Comparison of ENCODE assay signal across 8 mouse cellular contexts in genomic region chr13:9826227-9826626, GRCm38 (mm10).
DNase-seq lines count a peak whose midpoint lies in the region; ATAC-seq and TF ChIP-seq lines count a peak whose summit lies in the region.

No protein-coding gene starts in this region.

- H3K9ac ChIP-seq in forebrain, postnatal 0 days: no peak overlapping the region
- H3K9ac ChIP-seq in forebrain, embryonic 12.5 days: no peak overlapping the region
- H3K9ac ChIP-seq in neural tube, embryonic 11.5 days (ENCODE audit: low read length): no peak overlapping the region

- peak; percentile 49 for TF ChIP-seq CTCF in forebrain, postnatal 0 days (IDR thresholded peaks at IDR 0.05; ENCODE audit: low read depth)

- H3K9me3 ChIP-seq in forebrain, postnatal 0 days (ENCODE audit: low read length): no peaks in the 10 kb centered on the region
- no peaks in the 10 kb centered on the region for H3K9me3 ChIP-seq in forebrain, embryonic 12.5 days
- no peaks in the 10 kb centered on the region for H3K9me3 ChIP-seq in neural tube, embryonic 11.5 days (ENCODE audit: control insufficient read depth, low read length)

- H3K27me3 ChIP-seq in forebrain, postnatal 0 days (ENCODE audit: insufficient read depth, low read length): no peaks in the 10 kb centered on the region
- H3K27me3 ChIP-seq in forebrain, embryonic 12.5 days: no peaks in the 10 kb centered on the region
- H3K27me3 ChIP-seq in neural tube, embryonic 11.5 days (ENCODE audit: control insufficient read depth, insufficient read depth, low read length): no peaks in the 10 kb centered on the region

- no peak for ATAC-seq in forebrain, postnatal 0 days
- no peak for ATAC-seq in forebrain, embryonic 12.5 days (ENCODE audit: low FRiP score)
- ATAC-seq in neural tube, embryonic 11.5 days (ENCODE audit: insufficient read depth, low FRiP score, low TSS enrichment): no peak
- peak; percentile 69; the same call in 1 of the 2 replicates for ATAC-seq in common myeloid progenitor, adult 5-6 weeks (replicated peaks; ENCODE audit: low read depth, poor library complexity, severe bottlenecking)

- no peak for DNase-seq in forebrain, postnatal 0 days
- DNase-seq in neural tube, embryonic 11.5 days (ENCODE audit: low spot score): peak; percentile 30
- no peak for DNase-seq in neural tube, embryonic 10.5 days (ENCODE audit: extremely low spot score, low spot score)
- DNase-seq in lung, postnatal 10 days: peak; percentile 42
- peak; percentile 55 for DNase-seq in thymus, postnatal 14 days
- no peak for DNase-seq in right cerebral cortex, postnatal 36 days (ENCODE audit: low spot score in 2 of 2)

- no peaks in the 10 kb centered on the region for H3K4me1 ChIP-seq in forebrain, postnatal 0 days (ENCODE audit: insufficient read depth)
- H3K4me1 ChIP-seq in forebrain, embryonic 12.5 days: no peaks in the 10 kb centered on the region
- no peaks in the 10 kb centered on the region for H3K4me1 ChIP-seq in neural tube, embryonic 11.5 days (ENCODE audit: control insufficient read depth, insufficient read depth, low read length)

- H3K4me2 ChIP-seq in forebrain, postnatal 0 days (ENCODE audit: low read depth): no peak overlapping the region
- H3K4me2 ChIP-seq in forebrain, embryonic 12.5 days: no peak overlapping the region
- no peak overlapping the region for H3K4me2 ChIP-seq in neural tube, embryonic 11.5 days (ENCODE audit: low read depth)

- H3K36me3 ChIP-seq in forebrain, postnatal 0 days (ENCODE audit: insufficient read depth): no peaks in the 10 kb centered on the region
- no peaks in the 10 kb centered on the region for H3K36me3 ChIP-seq in forebrain, embryonic 12.5 days (replicated peaks)
- no peaks in the 10 kb centered on the region for H3K36me3 ChIP-seq in neural tube, embryonic 11.5 days (ENCODE audit: control insufficient read depth, insufficient read depth, low read length)

- H3K27ac ChIP-seq in forebrain, postnatal 0 days (ENCODE audit: low read depth, low read length): no peak overlapping the region
- H3K27ac ChIP-seq in forebrain, embryonic 12.5 days: no peak overlapping the region
- H3K27ac ChIP-seq in neural tube, embryonic 11.5 days (ENCODE audit: low read depth, low read length): no peak overlapping the region

- 66% methylated on average over 5 of the region's 5 CpGs for WGBS in forebrain, postnatal 0 days
- WGBS in forebrain, embryonic 12.5 days: 75% methylated on average over 5 of the region's 5 CpGs
- WGBS in neural tube, embryonic 11.5 days: 70% methylated on average over 5 of the region's 5 CpGs

- H3K4me3 ChIP-seq in forebrain, postnatal 0 days (ENCODE audit: low read depth, low read length): no peak overlapping the region
- H3K4me3 ChIP-seq in forebrain, embryonic 12.5 days (replicated peaks): no peak overlapping the region
- no peak overlapping the region for H3K4me3 ChIP-seq in neural tube, embryonic 11.5 days (ENCODE audit: low read depth, low read length)

Comparison
In these comparisons a context has a peak if more than half of its experiments do, and no peak if none do; other contexts are left out.
1. DNase-seq: peak in neural tube, embryonic 11.5 days (single experiment), lung, postnatal 10 days (single experiment) and thymus, postnatal 14 days (single experiment); none in forebrain, postnatal 0 days (single experiment), neural tube, embryonic 10.5 days (single experiment) and right cerebral cortex, postnatal 36 days (0 of 2).